Mouse (Mus musculus): ENCODE measurements at regions not wholly inside any gene's neighbourhood (a gene's known extent, or its start where the extent isn't known, plus 50 kb on each side); places are given as distances from the start of the nearest gene placed in this dataset.

- no peak for TF ChIP-seq CTCF (IDR thresholded peaks at IDR 0.05; ENCODE audit: borderline replicate concordance, insufficient read depth, low read depth, low read length)
- no peak for TF ChIP-seq POLR2A (IDR thresholded peaks at IDR 0.05; ENCODE audit: borderline replicate concordance, insufficient read depth, low read length)
Measured at GRCm38 (mm10) chr12:105936812-105937530, 73.1 kb upstream of the Vrk1 start.

Measured in cerebellum, adult 2 months (tissue).